Mouse (Mus musculus) bone marrow, adult 2 months (tissue): ENCODE results near the gene Hivep3.

Experiments
- CTCF ChIP-seq: fragments of 200-500 bp; IDR thresholded peaks from 2 replicates; pipeline ENCODE4 v1.5.1; 2011; ENCODE audit warnings: low read length, control low read depth; ENCODE audit not compliant: control insufficient read depth, insufficient read depth
- POLR2A ChIP-seq: fragments of 200-500 bp; IDR thresholded peaks from 2 replicates; pipeline ENCODE4 v1.6.1; 2011; ENCODE audit warnings: low read depth, mild to moderate bottlenecking, control low read depth, low read length, borderline replicate concordance; ENCODE audit not compliant: control insufficient read depth

DNA sequence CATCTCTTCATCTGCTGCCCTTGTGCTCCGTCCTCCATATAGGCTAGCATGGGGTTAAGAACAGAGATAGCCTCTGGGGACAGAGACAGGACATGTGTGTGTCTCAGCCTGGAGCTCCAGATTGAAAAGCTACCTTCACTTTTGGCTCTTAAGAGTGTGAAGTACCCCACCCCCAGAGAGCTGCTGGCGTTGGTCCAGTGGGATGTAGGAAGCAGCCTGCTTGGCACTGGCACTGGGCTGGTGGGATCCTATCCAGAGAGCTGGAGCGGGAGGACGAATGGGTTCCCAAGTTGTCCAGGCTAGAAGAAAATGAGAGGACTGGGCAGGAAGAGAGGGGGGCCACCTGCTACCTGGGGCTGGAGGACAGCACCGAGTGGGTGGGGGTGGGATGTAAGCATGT lies 284.8 kb downstream of the Hivep3 start:
- TF ChIP-seq POLR2A: no peak
- TF ChIP-seq CTCF: no peak
